Mouse (Mus musculus) bone marrow macrophage, adult 2 months (primary cell): ENCODE measurements at regions not wholly inside any gene's neighbourhood (a gene's known extent, or its start where the extent isn't known, plus 50 kb on each side); places are given as distances from the start of the nearest gene placed in this dataset.

Source experiments
- H3K27ac ChIP-seq: 2 replicates; pipeline ENCODE4 v1.5.1; 2012; ENCODE audit warnings: low read depth, low read length; ENCODE audit not compliant: insufficient read depth
- H3K4me1 ChIP-seq: 2 replicates; pipeline ENCODE4 v1.6.1; 2012; ENCODE audit warnings: low read length; ENCODE audit not compliant: control insufficient read depth, insufficient read depth
- H3K4me3 ChIP-seq: 2 replicates; pipeline ENCODE4 v1.5.1; 2012; ENCODE audit warnings: mild to moderate bottlenecking, low read length, moderate library complexity; ENCODE audit not compliant: insufficient read depth
- CTCF ChIP-seq: IDR thresholded peaks from 2 replicates; pipeline ENCODE4 v1.5.1; 2012; ENCODE audit warnings: low read depth, mild to moderate bottlenecking, low read length, moderate library complexity
- POLR2A ChIP-seq: IDR thresholded peaks from 2 replicates; pipeline ENCODE4 v1.6.1; 2012; ENCODE audit warnings: mild to moderate bottlenecking, low read depth, low read length, borderline replicate concordance

- Histone ChIP-seq H3K4me1 (peaks cover 11% of the 10 kb centered on the region), H3K4me3 (no peak overlapping the region), H3K27ac (no peak overlapping the region)
- TF ChIP-seq POLR2A (no peak), CTCF (no peak)
These were observed 85.7 kb downstream of the 4930426L09Rik start for GRCm38 (mm10) chr2:19083816-19084215.

- TF ChIP-seq CTCF (no peak), POLR2A (no peak)
- peaks cover 11% of the 10 kb centered on the region for H3K4me1 ChIP-seq
These were observed 87.0 kb downstream of the 4930426L09Rik start for GRCm38 (mm10) chr2:19085105-19085504.

DNA sequence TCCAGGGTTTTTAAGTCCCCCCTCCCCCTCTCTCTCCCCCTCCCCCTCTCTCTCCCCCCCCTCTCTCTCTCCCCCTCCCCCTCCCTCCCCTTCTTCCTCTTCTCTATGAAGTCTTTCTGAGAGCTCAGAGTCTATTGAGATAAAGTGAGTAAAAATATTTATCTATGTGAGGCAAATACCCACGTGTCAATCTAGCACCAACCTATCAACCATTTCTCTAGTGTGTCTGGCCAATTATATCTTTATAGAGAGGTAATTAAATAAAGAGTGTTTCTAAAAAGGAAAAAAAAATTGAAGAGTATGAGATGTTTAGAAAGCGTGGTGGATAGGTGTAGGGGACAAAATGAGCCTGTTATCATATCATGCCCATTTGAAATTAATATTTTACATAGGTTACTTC, 88.0 kb downstream of the 4930426L09Rik start:
- no peak overlapping the region for H3K27ac ChIP-seq
- peaks cover 11% of the 10 kb centered on the region for H3K4me1 ChIP-seq
- TF ChIP-seq POLR2A = no peak
- no peak for TF ChIP-seq CTCF
- no peak overlapping the region for H3K4me3 ChIP-seq

More at GRCm38 (mm10) chr2:19085105-19085504, 87.0 kb downstream of the 4930426L09Rik start:
- Histone ChIP-seq H3K4me3 (no peak overlapping the region), H3K27ac (no peak overlapping the region)

DNA sequence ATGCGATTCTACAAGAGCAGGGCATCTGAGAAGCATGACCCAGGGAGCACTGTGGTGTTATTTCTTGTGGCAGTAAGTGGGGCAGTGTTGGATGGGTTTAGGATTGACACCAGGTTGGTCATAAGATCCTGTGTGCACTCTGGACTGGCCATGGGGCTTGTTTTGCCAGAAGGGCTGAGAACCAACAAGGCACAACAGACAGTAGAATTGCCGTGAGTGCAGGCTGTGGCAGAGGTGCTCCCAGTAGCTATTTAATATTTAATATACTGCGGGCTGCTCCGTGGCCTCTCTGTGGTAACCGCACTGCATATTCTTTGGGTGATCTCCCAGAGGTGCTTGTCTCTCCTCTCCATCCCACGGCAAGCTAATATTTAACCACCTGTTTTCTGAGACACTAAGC, 88.5 kb downstream of the 4930426L09Rik start:
- Histone ChIP-seq H3K4me3 (no peak overlapping the region), H3K4me1 (peaks cover 11% of the 10 kb centered on the region), H3K27ac (no peak overlapping the region)
- TF ChIP-seq CTCF = no peak
- no peak for TF ChIP-seq POLR2A

DNA sequence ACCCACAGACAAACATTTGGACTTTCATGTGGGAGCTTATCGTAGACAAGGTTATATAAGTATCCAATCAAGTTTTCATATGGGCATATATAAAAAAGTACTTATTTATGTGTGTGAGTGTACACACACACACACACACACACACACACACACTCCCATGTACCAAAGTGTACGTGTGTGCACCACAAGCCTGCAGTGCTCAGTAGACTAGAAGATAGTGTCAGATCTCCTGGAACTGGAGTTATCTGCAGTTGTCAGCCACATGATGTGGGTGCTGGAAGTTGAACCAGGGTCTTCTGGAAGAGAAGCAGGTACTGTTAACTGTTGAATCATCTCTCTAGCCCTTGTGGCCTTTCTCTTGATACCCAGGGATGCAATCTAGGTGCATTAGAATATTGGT, 99.7 kb upstream of the Armc3 start:
- Histone ChIP-seq H3K4me3 (no peak overlapping the region), H3K4me1 (no peaks in the 10 kb centered on the region), H3K27ac (no peak overlapping the region)
- TF ChIP-seq CTCF = no peak
- no peak for TF ChIP-seq POLR2A

DNA sequence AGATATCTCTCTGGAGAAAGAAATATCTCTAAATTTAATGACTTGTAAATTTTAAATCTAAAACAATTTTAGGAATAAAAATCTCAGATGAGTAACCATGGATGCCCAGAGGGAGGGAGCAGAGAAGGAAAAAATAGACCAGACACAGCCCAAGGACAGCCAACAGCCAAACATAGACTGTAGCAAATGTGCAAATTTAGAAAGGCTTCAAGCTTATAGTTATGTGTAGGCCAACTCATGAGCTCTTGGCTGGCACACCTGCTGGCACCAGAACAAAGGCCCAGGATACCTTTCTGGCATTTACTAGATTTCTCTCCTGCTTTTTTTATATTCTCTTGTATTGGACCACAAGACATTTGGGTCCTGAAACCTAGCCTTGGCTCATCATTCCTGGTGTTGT, 90.3 kb upstream of the Armc3 start:
- H3K4me3 ChIP-seq = no peak overlapping the region
- no peaks in the 10 kb centered on the region for H3K4me1 ChIP-seq
- TF ChIP-seq POLR2A (no peak), CTCF (no peak)
- no peak overlapping the region for H3K27ac ChIP-seq

DNA sequence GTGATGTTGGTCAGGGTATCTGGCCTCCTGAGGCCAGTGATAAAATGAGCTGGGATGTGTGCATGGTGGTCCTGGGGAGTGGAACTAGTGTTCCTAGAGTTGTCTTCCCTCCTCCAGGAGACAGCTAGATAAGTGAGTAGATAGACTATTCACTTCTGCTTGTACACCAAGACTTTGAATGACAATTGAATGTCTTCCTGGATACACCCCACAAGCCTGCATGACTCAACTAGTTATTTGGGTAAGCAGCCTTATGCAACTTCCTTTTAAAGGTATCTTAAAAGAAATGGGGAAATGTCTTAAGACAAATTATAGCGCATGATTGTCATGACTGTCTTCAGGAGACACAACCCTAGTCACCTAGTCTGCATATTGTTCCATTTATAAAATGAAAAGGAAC, 79.2 kb upstream of the Armc3 start:
- Histone ChIP-seq H3K4me1 (peaks cover 13% of the 10 kb centered on the region), H3K27ac (peak overlapping the region; percentile 17; the same call in 1 of the 2 replicates), H3K4me3 (no peak overlapping the region)
- TF ChIP-seq CTCF (no peak), POLR2A (no peak)

- no peak for TF ChIP-seq POLR2A
- TF ChIP-seq CTCF = no peak
- H3K27ac ChIP-seq = no peak overlapping the region
- no peak overlapping the region for H3K4me3 ChIP-seq
- H3K4me1 ChIP-seq = 0 out of 2 replicates have a peak, but pooled peaks cover 3% of the 10 kb centered on the region
These were observed 66.2 kb upstream of the Armc3 start for GRCm38 (mm10) chr2:19132864-19133263.

DNA sequence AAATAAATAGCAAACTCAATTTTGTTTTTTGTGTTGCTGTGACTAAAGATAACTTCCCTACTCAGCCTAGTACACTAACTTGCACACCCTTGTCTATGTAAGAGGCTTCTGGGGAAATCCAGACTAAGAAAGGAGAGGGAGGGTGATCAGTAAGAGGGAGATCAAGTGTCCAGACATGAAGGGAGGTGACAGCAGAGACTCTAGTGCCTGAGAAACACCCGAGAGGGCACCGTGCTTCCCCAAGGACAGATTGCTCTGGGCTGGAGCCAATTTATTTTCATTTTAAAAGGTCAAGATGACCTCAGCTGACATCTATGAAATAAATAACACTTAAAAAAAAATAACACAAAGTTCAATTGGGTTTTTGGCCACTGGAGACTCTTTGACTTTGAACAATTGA, 56.5 kb upstream of the Armc3 start:
- Histone ChIP-seq H3K4me1 (peaks cover 20% of the 10 kb centered on the region), H3K4me3 (no peak overlapping the region), H3K27ac (no peak overlapping the region)
- TF ChIP-seq CTCF (no peak), POLR2A (no peak)

DNA sequence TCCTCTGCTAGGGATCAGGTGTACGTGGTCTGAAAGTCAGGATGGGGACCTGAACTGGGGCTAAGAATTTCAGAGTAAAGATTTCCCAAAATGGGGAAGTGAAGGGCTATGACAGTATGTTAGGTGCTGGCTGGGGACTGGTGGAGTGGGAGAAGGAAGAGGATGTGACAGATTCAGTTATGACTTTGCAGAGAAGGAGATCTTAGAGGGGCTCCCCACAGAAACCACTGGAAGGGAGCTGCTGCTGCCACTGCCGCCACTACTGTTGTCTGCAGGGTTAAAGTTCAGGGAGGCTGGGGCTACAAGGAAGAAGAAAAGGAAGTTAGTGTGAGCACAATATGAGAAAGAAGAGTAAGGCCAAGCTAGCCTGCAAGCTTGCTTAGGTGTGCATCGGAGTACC, 53.7 kb upstream of the Armc3 start:
- TF ChIP-seq CTCF (no peak), POLR2A (no peak)
- Histone ChIP-seq H3K4me1 (peaks cover 20% of the 10 kb centered on the region), H3K4me3 (no peak overlapping the region), H3K27ac (no peak overlapping the region)

DNA sequence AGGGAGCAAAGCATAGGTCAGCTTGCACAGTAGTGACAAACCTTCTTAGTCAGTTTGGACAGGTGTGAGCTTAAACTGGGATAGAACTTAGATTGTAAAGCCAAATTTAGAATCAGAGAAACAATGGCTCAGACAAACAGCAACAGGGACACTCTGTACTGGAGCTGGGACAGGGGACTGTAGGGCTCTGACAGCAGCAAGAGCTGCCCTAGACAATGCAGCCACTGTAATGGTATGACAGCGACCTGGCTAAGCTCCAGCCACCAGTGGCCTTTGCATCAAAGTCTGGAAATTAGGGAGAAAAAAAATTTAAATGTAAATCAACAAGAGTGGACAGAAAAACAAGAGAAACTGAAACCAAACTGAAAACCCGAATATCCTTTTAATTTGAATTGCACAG, 53.2 kb upstream of the Armc3 start:
- Histone ChIP-seq H3K4me3 (no peak overlapping the region), H3K4me1 (peaks cover 20% of the 10 kb centered on the region), H3K27ac (no peak overlapping the region)
- TF ChIP-seq POLR2A = no peak
- TF ChIP-seq CTCF = no peak

DNA sequence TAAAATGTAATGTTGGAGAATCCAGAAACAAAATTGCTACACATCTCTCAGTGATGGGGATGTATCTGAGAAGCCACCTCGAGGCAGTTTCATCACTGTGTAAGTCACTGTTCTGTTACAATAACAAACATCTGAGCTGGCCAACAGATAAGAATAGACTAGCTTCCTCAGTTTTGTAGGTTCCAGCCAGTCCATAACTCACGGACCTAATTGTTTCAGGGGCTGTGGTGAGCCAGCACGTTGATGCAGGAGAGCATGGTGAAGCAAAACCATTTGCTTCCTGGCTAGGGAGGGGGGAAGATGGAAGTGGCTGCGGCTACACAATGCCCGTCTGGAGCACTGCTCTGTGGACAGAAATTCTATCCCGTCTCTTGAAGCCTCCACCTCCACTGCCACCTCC, 52.8 kb upstream of the Armc3 start:
- Histone ChIP-seq H3K27ac (no peak overlapping the region), H3K4me3 (no peak overlapping the region), H3K4me1 (peaks cover 20% of the 10 kb centered on the region)
- TF ChIP-seq POLR2A (no peak), CTCF (no peak)
